Mouse (Mus musculus) bone marrow, adult 2 months (tissue): ENCODE results near the gene Med24.

Source experiments
- CTCF ChIP-seq: fragments of 200-500 bp; IDR thresholded peaks from 2 replicates; pipeline ENCODE4 v1.5.1; 2011; ENCODE audit warnings: low read length, control low read depth; ENCODE audit not compliant: control insufficient read depth, insufficient read depth
- POLR2A ChIP-seq: fragments of 200-500 bp; IDR thresholded peaks from 2 replicates; pipeline ENCODE4 v1.6.1; 2011; ENCODE audit warnings: low read depth, mild to moderate bottlenecking, control low read depth, low read length, borderline replicate concordance; ENCODE audit not compliant: control insufficient read depth

- TF ChIP-seq CTCF = no peak
- TF ChIP-seq POLR2A = no peak
Observed at GRCm38 (mm10) chr11:98772667-98773171, 43.5 kb upstream of the Med24 start.
